Mouse (Mus musculus) heart, adult 2 months (tissue): ENCODE results near the gene Rnf123. TPM values are rescaled to one million over a fixed set of nuclear protein-coding genes. Genes with fewer than 3 reads are reported as not detected.
A peak's percentile ranks its signal among the peaks of the same experiment; 100 is the strongest.

Experiments used
- DNase-seq, 2 experiments: peaks; one replicate each; pipeline ENCODE4 v3.0.0; 2021
- H3K27ac ChIP-seq: fragments of 200-600 bp; 2 replicates; pipeline ENCODE4 v1.8.1; 2022
- H3K27me3 ChIP-seq: fragments of 200-500 bp; 2 replicates; pipeline ENCODE4 v1.6.1; 2012; ENCODE audit warnings: mild to moderate bottlenecking, low read length, inconsistent platforms, mixed read lengths; ENCODE audit not compliant: control insufficient read depth, insufficient read depth
- H3K36me3 ChIP-seq: fragments of 200-500 bp; 2 replicates; pipeline ENCODE4 v1.6.1; 2012; ENCODE audit warnings: low read length, inconsistent platforms; ENCODE audit not compliant: control insufficient read depth, insufficient read depth
- H3K4me1 ChIP-seq: fragments of 200-500 bp; 2 replicates; pipeline ENCODE4 v1.6.1; 2011; ENCODE audit warnings: low read length; ENCODE audit not compliant: control insufficient read depth, insufficient read depth
- H3K4me3 ChIP-seq: fragments of 200-600 bp; 2 replicates; pipeline ENCODE4 v1.8.1; 2022
- H3K79me2 ChIP-seq: fragments of 200-500 bp; replicated peaks from 2 replicates; pipeline ENCODE4 v1.6.1; 2012; ENCODE audit warnings: mild to moderate bottlenecking, inconsistent platforms, low read length, moderate library complexity, mixed read lengths; ENCODE audit not compliant: control insufficient read depth, insufficient read depth
- H3K9ac ChIP-seq: fragments of 200-500 bp; 2 replicates; pipeline ENCODE4 v1.6.1; 2012; ENCODE audit warnings: low read depth, mild to moderate bottlenecking, control low read depth, inconsistent platforms, low read length, mixed read lengths
- CTCF ChIP-seq: fragments of 200-600 bp; IDR thresholded peaks from 2 replicates; pipeline ENCODE4 v1.8.1; 2022; ENCODE audit warnings: antibody characterized with exemption, mild to moderate bottlenecking, moderate library complexity
- EP300 ChIP-seq: fragments of 200-500 bp; IDR thresholded peaks from 2 replicates; pipeline ENCODE4 v1.6.1; 2011; ENCODE audit warnings: low read depth, low read length, control low read depth; ENCODE audit not compliant: insufficient read depth
- POLR2A ChIP-seq: fragments of 200-500 bp; IDR thresholded peaks from 2 replicates; pipeline ENCODE4 v1.6.1; 2011; ENCODE audit warnings: mild to moderate bottlenecking, low read depth, low read length, control low read depth; ENCODE audit not compliant: insufficient read depth
- WGBS: fragments of 180-500 bp; shearing (Covaris S2); methylation state at CpG from one replicate; pipeline ENCODE4 v1.1.7; 2018; 5-methylcytosine and 5-hydroxymethylcytosine counted together
- intact Hi-C: fragments of 180-260 bp; cut with DNase I; formaldehyde crosslinking; loops from one replicate; pipeline ENCODE4 v1.15.1; 2025
- polyA plus RNA-seq: library from polyadenylated mRNA; depleted of rRNA; stranded (reverse); fragments of >200 nt; gene quantifications from 2 replicates; pipeline ENCODE4 v1.2.3, GENCODE M21; 2012
- total RNA-seq, 2 experiments: library from RNA; stranded (reverse); gene quantifications; 2 replicates each; pipeline ENCODE4 v1.2.3; 2021

Rnf123 gene
- total and polyA plus RNA-seq, 3 experiments, result 79.3 to 114 (median 86.7) TPM

GRCm38 (mm10) chr9:108073141-108073930 is 9.8 kb downstream of the Rnf123 start:
- TF ChIP-seq CTCF, result no peak
- no peak for TF ChIP-seq EP300
- TF ChIP-seq POLR2A, result no peak
- no peak overlapping the region for H3K9ac ChIP-seq
- 49% methylated on average over 7 of the region's 7 CpGs for WGBS
- H3K4me1 ChIP-seq, result peaks cover under 1% of the 10 kb centered on the region
- H3K36me3 ChIP-seq, result no peaks in the 10 kb centered on the region
- H3K27ac ChIP-seq, result peak overlapping the region; percentile 57
- no peak for DNase-seq
- intact Hi-C loops, result no loop called here
- no peaks in the 10 kb centered on the region for H3K79me2 ChIP-seq
- H3K4me3 ChIP-seq, result no peak overlapping the region
- no peaks in the 10 kb centered on the region for H3K27me3 ChIP-seq

DNA sequence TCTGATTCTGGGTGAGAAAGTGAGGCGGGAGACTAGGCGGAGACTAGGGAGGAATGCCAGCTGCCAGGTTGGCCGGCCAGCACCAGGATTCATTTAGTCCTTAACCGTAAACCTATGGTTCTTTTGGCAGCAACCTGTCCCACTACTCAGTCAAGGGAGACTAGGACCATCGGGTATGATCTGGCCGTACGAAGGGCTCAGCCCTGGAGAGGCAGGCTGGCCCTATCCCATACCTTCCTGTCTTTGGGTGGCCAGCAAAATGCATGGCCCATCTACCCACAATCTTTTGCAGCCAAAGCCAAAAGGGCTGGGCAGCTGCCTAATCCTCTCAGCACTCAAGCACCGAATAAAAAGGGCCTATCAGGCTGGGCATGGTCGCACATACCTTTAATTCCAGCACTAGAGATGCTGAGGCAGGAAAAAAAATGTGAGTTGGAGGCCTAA is 10.6 kb downstream of the Rnf123 start:
- no peak overlapping the region for H3K9ac ChIP-seq
- 50% methylated on average over 9 of the region's 9 CpGs for WGBS

DNA sequence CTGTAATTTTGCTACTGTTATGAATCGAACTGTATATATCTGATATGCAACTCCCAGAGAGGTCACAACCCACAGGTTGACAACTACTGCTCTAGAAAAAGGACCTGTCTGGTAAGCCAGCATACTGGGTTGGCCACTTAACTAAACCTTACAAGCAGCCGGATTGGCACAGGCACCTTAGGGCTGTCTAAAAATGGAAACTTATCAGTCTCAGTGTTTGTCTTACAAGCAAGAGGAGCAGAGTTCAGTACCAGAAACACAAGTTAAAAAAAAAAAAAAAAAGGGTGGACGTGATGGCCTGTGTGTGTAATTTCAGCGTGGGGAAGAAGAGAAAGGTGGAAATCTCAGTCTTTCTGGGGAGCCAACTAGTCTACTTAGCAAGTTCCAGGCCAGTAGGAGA is 11.3 kb downstream of the Rnf123 start:
- H3K9ac ChIP-seq, result no peak overlapping the region
- H3K79me2 ChIP-seq, result no peaks in the 10 kb centered on the region
- TF ChIP-seq POLR2A (no peak), EP300 (no peak), CTCF (no peak)
- no peak overlapping the region for H3K4me3 ChIP-seq
- peaks cover 1% of the 10 kb centered on the region for H3K4me1 ChIP-seq
- no peak for DNase-seq
- no peaks in the 10 kb centered on the region for H3K27me3 ChIP-seq
- intact Hi-C loops, result no loop called here
- no peaks in the 10 kb centered on the region for H3K36me3 ChIP-seq
- H3K27ac ChIP-seq, result no peak overlapping the region; the same call in 1 of the 2 replicates
- WGBS, result 47% methylated on average over 4 of the region's 4 CpGs

More for the DNA sequence above, 10.6 kb downstream of the Rnf123 start:
- no peaks in the 10 kb centered on the region for H3K79me2 ChIP-seq
- no peak overlapping the region for H3K4me3 ChIP-seq
- no peaks in the 10 kb centered on the region for H3K36me3 ChIP-seq
- TF ChIP-seq CTCF (no peak), POLR2A (no peak), EP300 (no peak)
- no peaks in the 10 kb centered on the region for H3K27me3 ChIP-seq
- intact Hi-C loops, result no loop called here
- H3K4me1 ChIP-seq, result peaks cover 1% of the 10 kb centered on the region
- DNase-seq, result no peak
- H3K27ac ChIP-seq, result peak overlapping the region; percentile 52

DNA sequence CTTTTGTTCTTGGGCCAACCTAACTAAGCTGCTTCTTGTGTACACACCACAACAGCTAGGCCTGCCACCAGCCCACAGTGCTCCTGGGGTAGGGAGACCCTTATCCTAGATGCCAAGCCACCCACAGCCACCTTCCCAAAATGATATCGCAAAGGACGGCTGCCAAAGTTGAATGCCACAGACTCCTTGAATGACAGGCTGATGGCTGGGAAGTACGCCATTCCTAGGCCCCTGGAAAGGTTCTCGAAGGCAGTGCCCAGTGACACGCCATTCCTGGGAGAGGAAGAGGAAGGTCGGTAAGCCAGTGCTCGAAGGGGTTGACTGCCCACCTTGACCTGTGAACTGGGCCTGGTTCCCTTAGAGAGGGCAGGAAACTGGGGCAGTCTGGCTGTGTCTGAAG is 13.6 kb downstream of the Rnf123 start:
- DNase-seq, result no peak
- 54% methylated on average over 7 of the region's 7 CpGs for WGBS
- no peaks in the 10 kb centered on the region for H3K36me3 ChIP-seq
- peaks cover 1% of the 10 kb centered on the region for H3K4me1 ChIP-seq
- no peak overlapping the region for H3K4me3 ChIP-seq
- H3K79me2 ChIP-seq, result no peaks in the 10 kb centered on the region
- intact Hi-C loops, result loop anchor here (10.0 kb wide), 1 partner anchor 295 kb away; the partner anchor contains the start of gene Rbm5
- no peak overlapping the region for H3K9ac ChIP-seq
- TF ChIP-seq POLR2A (no peak), CTCF (no peak), EP300 (no peak)
- H3K27ac ChIP-seq, result no peak overlapping the region
- no peaks in the 10 kb centered on the region for H3K27me3 ChIP-seq

- intact Hi-C loops, result loop anchor here (10.0 kb wide), 1 partner anchor 294 kb away; the partner anchor contains the start of gene Rbm5
- WGBS, result 87% methylated on average over 9 of the region's 9 CpGs
- Histone ChIP-seq H3K4me3 (no peak overlapping the region), H3K27me3 (no peaks in the 10 kb centered on the region), H3K9ac (no peak overlapping the region), H3K4me1 (peaks cover 1% of the 10 kb centered on the region), H3K27ac (no peak overlapping the region), H3K36me3 (no peaks in the 10 kb centered on the region), H3K79me2 (no peaks in the 10 kb centered on the region)
- TF ChIP-seq EP300, result no peak
- DNase-seq, result no peak
Measured at GRCm38 (mm10) chr9:108069007-108069406, 14.1 kb downstream of the Rnf123 start.

GRCm38 (mm10) chr9:108067900-108068299 is 15.2 kb downstream of the Rnf123 start:
- no peak; the same call in none of the 2 replicates for TF ChIP-seq CTCF
- TF ChIP-seq EP300, result peak; percentile 80; the same call in 1 of the 2 replicates
- intact Hi-C loops, result loop anchor here (1.0 to 10.0 kb wide), 3 partner anchors 105 to 293 kb away; partner anchors contain the start of gene Rbm5
- no peaks in the 10 kb centered on the region for H3K79me2 ChIP-seq
- no peak overlapping the region for H3K9ac ChIP-seq
- H3K4me3 ChIP-seq, result no peak overlapping the region
- H3K27ac ChIP-seq, result no peak overlapping the region
- no peaks in the 10 kb centered on the region for H3K27me3 ChIP-seq
- peaks cover 1% of the 10 kb centered on the region for H3K4me1 ChIP-seq
- 18% methylated on average over 8 of the region's 8 CpGs for WGBS
- DNase-seq, result peak; percentile 82 to 85
- no peaks in the 10 kb centered on the region for H3K36me3 ChIP-seq
